Mouse (Mus musculus) stomach, embryonic 15.5 days (tissue): ENCODE measurements around the gene Bad. TPM values are rescaled to one million over a fixed set of nuclear protein-coding genes. Genes with fewer than 3 reads are reported as not detected.
"Not testable (repeated sequence)": the region's sequence is repeated elsewhere in the genome, so short reads cannot be mapped to it uniquely, and the experiment has no call there.

Source experiments
- ATAC-seq: fragments of 200-750 bp; cut with Nextera tagmentation; 2 replicates; pipeline ENCODE4 v1.8.0; 2017; ENCODE audit warnings: low read depth, moderate number of reproducible peaks, moderate TSS enrichment; ENCODE audit not compliant: insufficient read depth, low FRiP score
- H3K27ac ChIP-seq: fragments of 300-500 bp; sonication (generic); 2 replicates; pipeline ENCODE4 v1.5.1; 2015; ENCODE audit warnings: mild to moderate bottlenecking, inconsistent platforms
- H3K27me3 ChIP-seq: fragments of 300-500 bp; sonication (generic); replicated peaks from 2 replicates; pipeline ENCODE4 v1.6.1; 2015; ENCODE audit warnings: inconsistent platforms
- H3K36me3 ChIP-seq: fragments of 300-500 bp; sonication (generic); 2 replicates; pipeline ENCODE4 v1.6.1; 2015; ENCODE audit warnings: inconsistent platforms
- H3K4me1 ChIP-seq: fragments of 300-500 bp; sonication (generic); 2 replicates; pipeline ENCODE4 v1.6.1; 2015; ENCODE audit warnings: inconsistent platforms
- H3K4me2 ChIP-seq: fragments of 300-500 bp; sonication (generic); 2 replicates; pipeline ENCODE4 v1.6.1; 2015; ENCODE audit warnings: mild to moderate bottlenecking, inconsistent platforms
- H3K4me3 ChIP-seq: fragments of 300-500 bp; sonication (generic); replicated peaks from 2 replicates; pipeline ENCODE4 v1.5.1; 2015; ENCODE audit warnings: inconsistent platforms
- H3K9ac ChIP-seq: fragments of 300-500 bp; sonication (generic); 2 replicates; pipeline ENCODE4 v1.6.1; 2015; ENCODE audit warnings: inconsistent platforms
- H3K9me3 ChIP-seq: fragments of 300-500 bp; sonication (generic); 2 replicates; pipeline ENCODE4 v1.6.1; 2016; ENCODE audit warnings: inconsistent platforms
- WGBS: fragments of 180-500 bp; shearing (Covaris S2); methylation state at CpG from one replicate; pipeline ENCODE4 v1.1.7; 2015; 5-methylcytosine and 5-hydroxymethylcytosine counted together
- polyA plus RNA-seq: library from polyadenylated mRNA; unstranded; fragments of >200 nt; fragmentation: Nextera tagmentation; extraction: Ambion mirVana; gene quantifications from 2 replicates; pipeline ENCODE4 v1.2.1, GENCODE M21; 2015

Bad gene
- 71.6 and 75.8 TPM in 2 replicates for polyA plus RNA-seq

- peak within 1 kb of the TSS; percentile 72 for H3K4me3 ChIP-seq
- H3K4me2 ChIP-seq, result peak within 1 kb of the TSS; percentile 98
- no peaks in the 10 kb centered on the region for H3K27me3 ChIP-seq
- peak within 1 kb of the TSS; percentile 98 for H3K27ac ChIP-seq
- WGBS, result 0% methylated on average over 83 of the region's 83 CpGs
- no peaks in the 10 kb centered on the region for H3K36me3 ChIP-seq
- peak; percentile 73 for ATAC-seq
- H3K9ac ChIP-seq, result peak within 1 kb of the TSS; percentile 88
- H3K4me1 ChIP-seq, result peaks cover 24% of the 10 kb centered on the region
- H3K9me3 ChIP-seq, result no peaks in the 10 kb centered on the region
Measured at GRCm38 (mm10) chr19:6941372-6942248, at the start of gene Bad. Gene Bad (plus strand): TSS chr19:6941861.

- no peaks in the 10 kb centered on the region for H3K36me3 ChIP-seq
- no peak overlapping the region for H3K4me2 ChIP-seq
- no peaks in the 10 kb centered on the region for H3K27me3 ChIP-seq
- no peak overlapping the region for H3K4me3 ChIP-seq
- 60% methylated on average over 4 of the region's 4 CpGs for WGBS
- H3K27ac ChIP-seq, result no peak overlapping the region
- no peaks in the 10 kb centered on the region for H3K4me1 ChIP-seq
- no peak overlapping the region for H3K9ac ChIP-seq
- no peak for ATAC-seq
- no peaks in the 10 kb centered on the region for H3K9me3 ChIP-seq
Measured at GRCm38 (mm10) chr19:6892512-6892911, 49.1 kb upstream of the Bad start.

- Histone ChIP-seq H3K27ac (no peak overlapping the region), H3K36me3 (no peaks in the 10 kb centered on the region), H3K4me3 (no peak overlapping the region), H3K9me3 (no peaks in the 10 kb centered on the region), H3K27me3 (no peaks in the 10 kb centered on the region), H3K4me1 (no peaks in the 10 kb centered on the region), H3K4me2 (no peak overlapping the region), H3K9ac (no peak overlapping the region)
- ATAC-seq, result no peak
- 90% methylated on average over 14 of the region's 14 CpGs for WGBS
Measured at GRCm38 (mm10) chr19:6893731-6894451, 47.8 kb upstream of the Bad start.

- H3K4me3 ChIP-seq, H3K9ac ChIP-seq, H3K36me3 ChIP-seq, H3K9me3 ChIP-seq, ATAC-seq, H3K27ac ChIP-seq, H3K4me1 ChIP-seq, H3K4me2 ChIP-seq, H3K27me3 ChIP-seq: not testable (repeated sequence)
- WGBS, result 83% methylated on average over 18 of the region's 18 CpGs
Measured at GRCm38 (mm10) chr19:6895608-6896305, 45.9 kb upstream of the Bad start.

- Histone ChIP-seq H3K4me2 (no peak overlapping the region), H3K9ac (no peak overlapping the region), H3K27me3 (no peaks in the 10 kb centered on the region), H3K4me1 (no peaks in the 10 kb centered on the region), H3K9me3 (no peaks in the 10 kb centered on the region), H3K36me3 (peaks cover 2% of the 10 kb centered on the region; the same call in 1 of the 2 replicates), H3K4me3 (no peak overlapping the region), H3K27ac (no peak overlapping the region)
- no peak for ATAC-seq
- WGBS, result 80% methylated on average over 4 of the region's 4 CpGs
Measured at GRCm38 (mm10) chr19:6899641-6900040, 42.0 kb upstream of the Bad start.

GRCm38 (mm10) chr19:6903031-6903430, 38.6 kb upstream of the Bad start:
- H3K27me3 ChIP-seq, result no peaks in the 10 kb centered on the region
- 83% methylated on average over 1 of the region's 1 CpGs for WGBS
- H3K36me3 ChIP-seq, result peaks cover 17% of the 10 kb centered on the region; the same call in 1 of the 2 replicates
- H3K4me1 ChIP-seq, result peaks cover 8% of the 10 kb centered on the region
- H3K9me3 ChIP-seq, result no peaks in the 10 kb centered on the region
- H3K9ac ChIP-seq, result no peak overlapping the region
- H3K4me3 ChIP-seq, result no peak overlapping the region
- H3K4me2 ChIP-seq, result no peak overlapping the region
- no peak for ATAC-seq
- no peak overlapping the region for H3K27ac ChIP-seq

GRCm38 (mm10) chr19:6904846-6905245, 36.8 kb upstream of the Bad start:
- no peaks in the 10 kb centered on the region for H3K27me3 ChIP-seq
- H3K4me3 ChIP-seq, result no peak overlapping the region
- ATAC-seq, result no peak
- no peak overlapping the region for H3K4me2 ChIP-seq
- H3K4me1 ChIP-seq, result peaks cover 13% of the 10 kb centered on the region
- WGBS, result 77% methylated on average over 2 of the region's 2 CpGs
- no peak overlapping the region for H3K27ac ChIP-seq
- H3K9ac ChIP-seq, result no peak overlapping the region
- H3K36me3 ChIP-seq, result peaks cover 17% of the 10 kb centered on the region; the same call in 1 of the 2 replicates
- no peaks in the 10 kb centered on the region for H3K9me3 ChIP-seq

- Histone ChIP-seq H3K4me1 (peaks cover 13% of the 10 kb centered on the region), H3K27ac (no peak overlapping the region), H3K4me3 (no peak overlapping the region), H3K9me3 (no peaks in the 10 kb centered on the region), H3K27me3 (no peaks in the 10 kb centered on the region), H3K9ac (no peak overlapping the region), H3K4me2 (no peak overlapping the region), H3K36me3 (peaks cover 17% of the 10 kb centered on the region; the same call in 1 of the 2 replicates)
- ATAC-seq, result no peak
- 89% methylated on average over 11 of the region's 11 CpGs for WGBS
Measured at GRCm38 (mm10) chr19:6905498-6906159, 36.0 kb upstream of the Bad start.

- 81% methylated on average over 3 of the region's 3 CpGs for WGBS
- Histone ChIP-seq H3K9me3 (no peaks in the 10 kb centered on the region), H3K27me3 (no peaks in the 10 kb centered on the region), H3K4me3 (no peak overlapping the region), H3K9ac (no peak overlapping the region), H3K4me2 (no peak overlapping the region), H3K4me1 (peaks cover 16% of the 10 kb centered on the region), H3K27ac (no peak overlapping the region), H3K36me3 (peaks cover 20% of the 10 kb centered on the region)
- no peak for ATAC-seq
Measured at GRCm38 (mm10) chr19:6906199-6906598, 35.5 kb upstream of the Bad start.

GRCm38 (mm10) chr19:6907094-6907493, 34.6 kb upstream of the Bad start:
- no peak for ATAC-seq
- H3K36me3 ChIP-seq, result peaks cover 29% of the 10 kb centered on the region
- H3K4me2 ChIP-seq, result no peak overlapping the region
- H3K27ac ChIP-seq, result no peak overlapping the region
- H3K9me3 ChIP-seq, result no peaks in the 10 kb centered on the region
- H3K27me3 ChIP-seq, result no peaks in the 10 kb centered on the region
- peaks cover 23% of the 10 kb centered on the region for H3K4me1 ChIP-seq
- no peak overlapping the region for H3K9ac ChIP-seq
- H3K4me3 ChIP-seq, result no peak overlapping the region
- WGBS, result 82% methylated on average over 8 of the region's 8 CpGs

- Histone ChIP-seq H3K27ac (no peak overlapping the region), H3K36me3 (peaks cover 37% of the 10 kb centered on the region)
Measured at GRCm38 (mm10) chr19:6907811-6908540, 33.7 kb upstream of the Bad start.

More at GRCm38 (mm10) chr19:6907811-6908540, 33.7 kb upstream of the Bad start:
- Histone ChIP-seq H3K27me3 (no peaks in the 10 kb centered on the region), H3K9me3 (no peaks in the 10 kb centered on the region), H3K9ac (no peak overlapping the region), H3K4me2 (peak overlapping the region; percentile 71), H3K4me3 (peak overlapping the region; percentile 59), H3K4me1 (peaks cover 23% of the 10 kb centered on the region)
- ATAC-seq, result no peak
- WGBS, result 79% methylated on average over 7 of the region's 7 CpGs
